14 mouse cellular contexts compared by ENCODE assay signal in genomic region chr10:67615016-67615415, GRCm38 (mm10).
A peak's percentile ranks its signal among the peaks of the same experiment; 100 is the strongest.
DNase-seq lines count a peak whose midpoint lies in the region; TF ChIP-seq lines count a peak whose summit lies in the region.
"Had no signal": no experiment of that assay in that cellular context is flagged by ENCODE, and none has a peak within 500 bp of the region (broad histone marks: within the 10 kb centered on the region; RNA-seq: fewer than 3 reads in every experiment).

No protein-coding gene starts in this region.

- no peak for TF ChIP-seq CTCF in olfactory bulb, adult 2 months (IDR thresholded peaks at IDR 0.05; ENCODE audit: insufficient read depth, low read depth, low read length)

- peak; percentile 11 for DNase-seq in layer of hippocampus, adult 9-11 months
- no peak for DNase-seq in layer of hippocampus, adult 9-10 months (ENCODE audit: low spot score)
- DNase-seq in MN1 (ENCODE audit: low spot score) = peak; percentile 11
- DNase-seq in Muller cell, postnatal 12 days (ENCODE audit: inconsistent ontology term) = peak; percentile 86
- no peak for DNase-seq in urinary bladder, adult 18-20 months (ENCODE audit: low spot score in 2 of 2)
- DNase-seq in kidney, postnatal 10 days = no peak
- DNase-seq: adrenal gland, postnatal 10 days; cerebellum, adult 2 months; cerebellum, postnatal 10 days; gastrocnemius, postnatal 14 days; heart, postnatal 36 days had no signal

- peaks cover 8% of the 10 kb centered on the region for H3K4me1 ChIP-seq in olfactory bulb, adult 2 months (ENCODE audit: control insufficient read depth, insufficient read depth, low read length)
- H3K4me1 ChIP-seq: embryonic facial prominence, embryonic 10.5 days; heart, embryonic 13.5 days had no signal

- no peak for TF ChIP-seq POLR2A in olfactory bulb, adult 2 months (IDR thresholded peaks at IDR 0.05; ENCODE audit: insufficient read depth, low read depth, low read length)

- 22% methylated on average over 3 of the region's 3 CpGs for WGBS in olfactory bulb, adult 2 months

- no peak overlapping the region for H3K4me3 ChIP-seq in olfactory bulb, adult 2 months (ENCODE audit: insufficient read depth, low read depth, low read length)
- H3K4me3 ChIP-seq: embryonic facial prominence, embryonic 10.5 days; heart, embryonic 13.5 days had no signal

- 0 out of 2 replicates have a peak overlapping the region, but pooled peaks have one; percentile 49 for H3K27ac ChIP-seq in olfactory bulb, adult 2 months (ENCODE audit: insufficient read depth, low read depth, low read length)
- H3K27ac ChIP-seq: embryonic facial prominence, embryonic 10.5 days; heart, embryonic 13.5 days had no signal

Comparison
In these comparisons a context has a peak if more than half of its experiments do, and no peak if none do; other contexts are left out.
1. DNase-seq: peak in layer of hippocampus, adult 9-11 months (single experiment), MN1 (single experiment) and Muller cell, postnatal 12 days (single experiment); none in layer of hippocampus, adult 9-10 months (single experiment), urinary bladder, adult 18-20 months (0 of 2) and kidney, postnatal 10 days (single experiment).